Mouse (Mus musculus) B cell, adult 67 days (primary cell): Measurements from ENCODE around the gene Cr1l. TPM values are rescaled to one million over a fixed set of nuclear protein-coding genes. Genes with fewer than 3 reads are reported as not detected.

Experiments
- total RNA-seq, 2 experiments: library from RNA; stranded (reverse); gene quantifications; 4 replicates each; pipeline ENCODE4 v1.2.4; 2023

Cr1l gene
- 100 to 1,000 TPM; 160 to 177 TPM for total RNA-seq

DNA sequence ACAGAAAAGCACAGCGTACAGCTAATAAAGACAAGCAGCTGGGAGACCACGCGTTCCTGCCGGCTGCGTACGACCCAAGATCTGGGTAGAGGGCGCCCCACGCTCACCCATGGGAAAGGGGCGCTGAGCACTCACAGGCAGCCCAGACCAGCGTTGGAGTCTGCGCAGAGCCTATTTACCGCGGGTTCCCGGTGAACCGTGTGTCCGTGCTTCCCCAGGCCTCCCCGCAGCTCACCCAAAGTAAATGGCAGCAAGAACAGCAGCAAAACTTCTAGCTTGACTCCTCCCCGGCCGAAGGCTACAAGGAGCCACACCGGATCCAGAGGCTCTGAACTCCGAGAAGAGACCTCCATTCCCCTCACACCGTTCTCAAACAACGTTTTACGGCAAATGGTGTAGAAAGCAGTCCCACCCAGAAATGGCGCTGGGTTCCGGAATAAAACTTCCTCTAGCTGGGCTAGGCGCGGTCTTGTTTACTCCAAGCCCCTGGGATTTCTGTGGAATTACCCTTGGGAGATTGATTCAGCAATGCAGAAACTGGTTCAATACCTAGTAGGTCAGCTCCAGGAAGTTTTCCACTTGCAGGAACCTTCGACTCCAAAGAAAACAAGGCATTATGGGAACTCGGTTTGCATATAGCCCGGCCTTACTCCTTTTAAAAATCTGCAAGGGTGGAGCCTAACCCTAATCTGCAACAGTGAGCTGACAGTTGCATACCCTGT lies at the start of gene Cr1l:
Gene Cr1l (minus strand): TSS at position 634 of the 722 bp plus-strand sequence.

DNA sequence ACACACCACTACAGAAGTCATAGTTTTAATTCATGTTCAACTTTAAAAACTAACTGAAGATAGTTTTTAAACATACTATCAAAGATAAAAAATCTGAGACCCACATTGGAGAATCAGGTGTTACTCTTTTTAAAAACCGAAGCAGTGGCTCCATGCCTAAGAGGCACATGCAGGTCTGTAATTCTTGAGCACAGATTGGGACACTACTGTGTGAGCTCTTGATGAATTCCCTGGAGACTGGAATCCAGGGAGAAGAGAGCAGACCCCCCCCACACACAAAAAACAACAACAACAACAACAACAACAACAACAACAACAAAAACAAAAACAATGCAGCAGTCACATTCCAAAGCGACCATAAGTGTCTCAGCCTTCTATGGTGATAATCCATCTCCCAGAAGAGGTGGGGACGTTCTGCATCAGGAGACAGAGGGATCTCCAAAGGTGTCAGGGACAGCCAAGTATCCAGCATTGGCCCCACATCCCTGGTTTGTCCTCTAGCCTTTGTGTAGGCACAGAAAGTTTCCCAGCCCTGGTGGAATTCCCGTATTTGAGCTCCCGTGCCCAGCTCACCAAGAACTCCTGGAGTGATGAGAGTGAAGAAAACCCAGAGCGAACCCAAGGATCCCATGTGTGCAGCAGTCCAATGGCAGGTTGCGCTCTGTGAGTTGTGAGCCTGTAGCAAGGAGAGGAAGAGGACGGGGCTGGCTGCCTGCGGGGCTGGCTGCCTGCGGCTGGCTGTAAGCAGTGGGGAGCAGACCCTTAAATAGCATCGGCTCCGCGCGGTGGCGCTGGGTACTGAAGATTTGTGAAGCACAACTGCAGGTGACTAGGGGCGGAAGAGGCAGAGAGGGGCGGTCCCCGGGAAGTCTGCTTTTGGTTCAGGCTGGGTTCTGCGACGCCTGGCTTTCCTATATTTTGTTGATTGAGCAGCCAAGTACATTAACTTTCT lies 44.9 kb upstream of the Cr1l start, which contains the start of gene Cr2:
Gene Cr2 (minus strand): TSS at position 737 of the 952 bp plus-strand sequence.

DNA sequence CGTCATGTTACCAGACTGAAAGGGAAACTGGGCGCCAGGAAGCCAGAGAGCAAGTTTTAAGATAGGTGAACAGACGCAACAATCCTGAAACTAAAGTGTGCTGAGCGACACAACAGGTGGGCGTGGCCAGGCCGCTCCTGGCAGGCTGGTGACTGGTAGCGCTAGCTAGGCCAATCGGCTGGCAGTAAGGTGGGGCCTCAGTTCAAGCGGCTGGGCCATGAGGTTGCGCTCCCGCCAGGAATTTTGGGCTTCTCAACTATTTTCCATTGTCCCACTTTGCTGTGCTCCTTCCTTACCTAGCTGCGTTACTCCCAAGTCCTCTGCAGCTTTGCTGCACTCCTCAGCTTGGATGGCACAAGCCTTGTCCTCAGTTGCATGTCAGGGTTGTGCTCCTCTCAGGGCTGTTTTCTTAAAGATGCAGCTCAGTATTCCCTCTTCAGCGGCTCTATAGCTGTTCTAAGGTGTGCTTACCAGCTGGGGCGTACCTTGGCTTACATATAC lies 39.1 kb downstream of the Cr1l start, which contains the start of gene Cd46:
Gene Cd46 (minus strand): TSS at position 30 of the 501 bp plus-strand sequence.

Other genes with a start within 250 kb of the Cr1l start
- under 1 TPM in 1 of 2 experiments, not detected in 1; 0.67 TPM for gene Cd34, start 192.8 kb downstream of the Cr1l start, total RNA-seq
- gene Cd46, start 39.3 kb downstream of the Cr1l start, total RNA-seq = 1 to 10 TPM; 4.9 to 8.6 TPM
- gene Cr2, start 45.1 kb upstream of the Cr1l start, total RNA-seq = 1,000 to 10,000 TPM in 1 of 2 experiments, 100 to 1,000 TPM in 1; 919 to 1,147 TPM